Mouse (Mus musculus): Measurements from ENCODE around the gene Hmcn1.

- no peak for TF ChIP-seq CTCF (IDR thresholded peaks at IDR 0.05; ENCODE audit: control insufficient read depth, insufficient read depth, insufficient read length)
- TF ChIP-seq CEBPB (IDR thresholded peaks at IDR 0.05; ENCODE audit: low read depth), result no peak
- no peak for TF ChIP-seq MYOD1 (IDR thresholded peaks at IDR 0.05; ENCODE audit: control insufficient read depth, insufficient read length, low read depth)
- no peak for TF ChIP-seq MAX (IDR thresholded peaks at IDR 0.05)
- no peak for TF ChIP-seq USF1 (IDR thresholded peaks at IDR 0.05; ENCODE audit: low read depth)
- TF ChIP-seq MYOG (IDR thresholded peaks at IDR 0.05; ENCODE audit: control insufficient read depth, extremely low read depth, insufficient read length), result no peak
- no peak for TF ChIP-seq FOSL1 (IDR thresholded peaks at IDR 0.05; ENCODE audit: insufficient read depth, low read length, poor library complexity, severe bottlenecking)
Measured at GRCm38 (mm10) chr1:150681006-150681405, 312.2 kb downstream of the Hmcn1 start.
